ENCODE assay signal across 8 mouse cellular contexts in the genomic region with DNA sequence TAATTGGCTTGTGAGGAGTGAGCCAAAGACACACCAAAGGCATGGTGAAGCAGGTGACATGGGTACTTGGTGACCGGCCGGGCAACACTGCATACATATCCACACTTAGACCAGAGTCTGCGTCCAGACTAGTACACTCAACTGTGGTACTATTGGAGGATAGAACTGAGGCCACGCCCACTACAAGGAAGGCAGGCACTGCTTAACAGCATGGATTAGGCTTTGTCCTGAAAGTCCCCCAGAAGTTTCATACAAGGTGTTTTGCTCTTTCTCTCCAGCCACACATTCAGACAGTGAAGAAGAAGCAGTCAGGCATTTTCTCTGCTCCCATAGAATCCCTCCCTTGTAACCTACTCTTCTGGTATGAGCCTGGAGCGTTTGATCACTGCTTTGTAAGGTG. TPM values are rescaled to one million over a fixed set of nuclear protein-coding genes. Genes with fewer than 3 reads are reported as not detected.
DNase-seq lines count a peak whose midpoint lies in the region; ATAC-seq and TF ChIP-seq lines count a peak whose summit lies in the region.

No protein-coding gene starts in this region.

- H3K79me2 ChIP-seq in liver, adult 2 months (ENCODE audit: control insufficient read depth, insufficient read depth, low read length), result no peaks in the 10 kb centered on the region

- peak overlapping the region; percentile 86 for H3K27ac ChIP-seq in intestine, embryonic 15.5 days
- no peak overlapping the region for H3K27ac ChIP-seq in liver, adult 2 months (replicated peaks; ENCODE audit: insufficient read depth, low read depth, low read length)
- H3K27ac ChIP-seq in midbrain, postnatal 0 days (ENCODE audit: low read depth, low read length), result peak overlapping the region; percentile 96
- peak overlapping the region; percentile 94; the same call in 1 of the 2 replicates for H3K27ac ChIP-seq in stomach, embryonic 14.5 days (ENCODE audit: low read length)

- H3K9me3 ChIP-seq in intestine, embryonic 15.5 days, result no peaks in the 10 kb centered on the region
- H3K9me3 ChIP-seq in midbrain, postnatal 0 days (ENCODE audit: low read length), result no peaks in the 10 kb centered on the region
- H3K9me3 ChIP-seq in stomach, embryonic 14.5 days (ENCODE audit: control insufficient read depth, low read depth, low read length), result no peaks in the 10 kb centered on the region

- no peak for TF ChIP-seq POLR2A in liver, adult 2 months (IDR thresholded peaks at IDR 0.05; ENCODE audit: extremely low read depth, insufficient read depth, low read length)

- 2% methylated on average over 5 of the region's 5 CpGs for WGBS in intestine, embryonic 15.5 days
- WGBS in liver, adult 2 months, result 2% methylated on average over 5 of the region's 5 CpGs
- WGBS in midbrain, postnatal 0 days, result 1% methylated on average over 5 of the region's 5 CpGs
- WGBS in stomach, embryonic 14.5 days, result 0% methylated on average over 5 of the region's 5 CpGs

- ATAC-seq in intestine, embryonic 15.5 days, result peak; percentile 76
- peak; percentile 68 for ATAC-seq in midbrain, postnatal 0 days (ENCODE audit: low FRiP score)
- ATAC-seq in stomach, embryonic 14.5 days (ENCODE audit: insufficient number of reproducible peaks, insufficient read depth, low FRiP score, low read depth), result peak; percentile 84

- H3K27me3 ChIP-seq in intestine, embryonic 15.5 days (replicated peaks), result no peaks in the 10 kb centered on the region
- H3K27me3 ChIP-seq in liver, adult 2 months (ENCODE audit: control insufficient read depth, insufficient read depth, low read length), result no peaks in the 10 kb centered on the region
- H3K27me3 ChIP-seq in midbrain, postnatal 0 days (ENCODE audit: insufficient read depth, low read length), result no peaks in the 10 kb centered on the region
- H3K27me3 ChIP-seq in stomach, embryonic 14.5 days (ENCODE audit: control insufficient read depth, insufficient read depth, low read length), result no peaks in the 10 kb centered on the region

- H3K36me3 ChIP-seq in intestine, embryonic 15.5 days, result peaks cover 19% of the 10 kb centered on the region; the same call in 1 of the 2 replicates
- peaks cover 7% of the 10 kb centered on the region; the same call in 1 of the 2 replicates for H3K36me3 ChIP-seq in liver, adult 2 months (ENCODE audit: control insufficient read depth, insufficient read depth, low read length)
- H3K36me3 ChIP-seq in midbrain, postnatal 0 days (ENCODE audit: insufficient read depth, low read length), result peaks cover 8% of the 10 kb centered on the region; the same call in 1 of the 2 replicates
- peaks cover 11% of the 10 kb centered on the region for H3K36me3 ChIP-seq in stomach, embryonic 14.5 days (ENCODE audit: control insufficient read depth, insufficient read depth, low read length)

- peak overlapping the region; percentile 68 for H3K4me3 ChIP-seq in intestine, embryonic 15.5 days (replicated peaks)
- H3K4me3 ChIP-seq in liver, adult 2 months (ENCODE audit: insufficient read depth, low read depth, low read length), result peak overlapping the region; percentile 44
- H3K4me3 ChIP-seq in midbrain, postnatal 0 days (ENCODE audit: low read depth, low read length), result peak overlapping the region; percentile 58
- H3K4me3 ChIP-seq in stomach, embryonic 14.5 days (ENCODE audit: low read depth, low read length), result peak overlapping the region; percentile 58

- peak; percentile 28 to 33 for DNase-seq in layer of hippocampus, adult 8-10 months (ENCODE audit: low spot score in 2 of 2)
- no peak for DNase-seq in layer of hippocampus, adult 9-10 months (ENCODE audit: low spot score)
- peak; percentile 90 for DNase-seq in embryo, embryonic 10 days (ENCODE audit: low spot score)
- DNase-seq in gonadal fat pad, adult 2 months (ENCODE audit: low read depth), result peak; percentile 30
- peak; percentile 76 for DNase-seq in liver, adult 2 months (ENCODE audit: extremely low read depth, low read depth, low spot score)
- DNase-seq in midbrain, postnatal 0 days (ENCODE audit: low spot score), result peak; percentile 81

- H3K4me2 ChIP-seq in intestine, embryonic 15.5 days (replicated peaks), result peak overlapping the region; percentile 67
- peak overlapping the region; percentile 72 for H3K4me2 ChIP-seq in midbrain, postnatal 0 days (ENCODE audit: low read depth, low read length, poor library complexity, severe bottlenecking)
- peak overlapping the region; percentile 65 for H3K4me2 ChIP-seq in stomach, embryonic 14.5 days (replicated peaks; ENCODE audit: low read depth, low read length)

- H3K4me1 ChIP-seq in intestine, embryonic 15.5 days (replicated peaks), result 0 out of 2 replicates have a peak, but pooled peaks cover 3% of the 10 kb centered on the region
- peaks cover 6% of the 10 kb centered on the region for H3K4me1 ChIP-seq in liver, adult 2 months (ENCODE audit: control insufficient read depth, insufficient read depth, low read length)
- H3K4me1 ChIP-seq in midbrain, postnatal 0 days (ENCODE audit: insufficient read depth, low read length), result no peaks in the 10 kb centered on the region; the same call in 1 of the 2 replicates
- H3K4me1 ChIP-seq in stomach, embryonic 14.5 days (ENCODE audit: control insufficient read depth, insufficient read depth, low read length), result peaks cover 3% of the 10 kb centered on the region; the same call in 1 of the 2 replicates

- peak overlapping the region; percentile 80 for H3K9ac ChIP-seq in intestine, embryonic 15.5 days
- H3K9ac ChIP-seq in liver, adult 2 months (ENCODE audit: low read depth, low read length), result peak overlapping the region; percentile 41; the same call in 1 of the 2 replicates
- H3K9ac ChIP-seq in midbrain, postnatal 0 days (replicated peaks; ENCODE audit: low read length, poor library complexity, severe bottlenecking), result peak overlapping the region; percentile 86
- peak overlapping the region; percentile 66 for H3K9ac ChIP-seq in stomach, embryonic 14.5 days (replicated peaks; ENCODE audit: low read depth, low read length)

- no peak for TF ChIP-seq CTCF in liver, adult 2 months (IDR thresholded peaks at IDR 0.05; ENCODE audit: low read depth, low read length)
- TF ChIP-seq CTCF in midbrain, postnatal 0 days (IDR thresholded peaks at IDR 0.05), result no peak

RNA-seq across cellular contexts. Expression of a gene that starts 1.2 kb away (rescaled TPM):
- 10 to 100 TPM; 22.3 to 27.2 (median 23.9) TPM for total RNA-seq in layer of hippocampus, adult 8-10 months (2022)
- 8.3 and 10.2 TPM in 2 replicates for polyA plus RNA-seq in gonadal fat pad, adult 2 months (2012; rRNA removed)
- polyA plus RNA-seq in intestine, embryonic 15.5 days (2015; fragmentation: Nextera tagmentation; extraction: Ambion mirVana), result 80.8 and 88.9 TPM in 2 replicates
- 6.5 and 7.7 TPM in 2 replicates for total RNA-seq in liver, adult 2 months (2014; rRNA removed)
- 3.0 and 3.1 TPM in 2 replicates for polyA plus RNA-seq in liver, adult 2 months (2012; rRNA removed)
- 25.6 and 28.9 TPM in 2 replicates for total RNA-seq in midbrain, postnatal 0 days (2014; rRNA removed)
- polyA plus RNA-seq in midbrain, postnatal 0 days (2015; fragmentation: Nextera tagmentation; extraction: Ambion mirVana), result 53.2 and 56.2 TPM in 2 replicates
- polyA plus RNA-seq in stomach, embryonic 14.5 days (2014; fragmentation: Nextera tagmentation; extraction: Ambion mirVana), result 95.6 and 101 TPM in 2 replicates

RNA-seq across cellular contexts. Expression of a gene that starts 9.9 kb away (rescaled TPM):
- total RNA-seq in layer of hippocampus, adult 8-10 months (2022), result 10 to 100 TPM; 16.2 to 23.9 (median 22.2) TPM
- 2.3 and 2.8 TPM in 2 replicates for polyA plus RNA-seq in gonadal fat pad, adult 2 months (2012; rRNA removed)
- 65.4 and 74.7 TPM in 2 replicates for polyA plus RNA-seq in intestine, embryonic 15.5 days (2015; fragmentation: Nextera tagmentation; extraction: Ambion mirVana)
- 7.4 and 11.2 TPM in 2 replicates for total RNA-seq in liver, adult 2 months (2014; rRNA removed)
- polyA plus RNA-seq in liver, adult 2 months (2012; rRNA removed), result 1.7 and 1.8 TPM in 2 replicates
- total RNA-seq in midbrain, postnatal 0 days (2014; rRNA removed), result 18.7 and 22.7 TPM in 2 replicates
- polyA plus RNA-seq in midbrain, postnatal 0 days (2015; fragmentation: Nextera tagmentation; extraction: Ambion mirVana), result 52.3 and 52.4 TPM in 2 replicates
- polyA plus RNA-seq in stomach, embryonic 14.5 days (2014; fragmentation: Nextera tagmentation; extraction: Ambion mirVana), result 54.3 and 57.5 TPM in 2 replicates

RNA-seq across cellular contexts. Expression of a gene that starts 45.3 kb away (rescaled TPM):
- total RNA-seq in layer of hippocampus, adult 8-10 months (2022), result 10 to 100 TPM; 72.0 to 95.1 (median 79.5) TPM
- 18.4 and 20.4 TPM in 2 replicates for polyA plus RNA-seq in gonadal fat pad, adult 2 months (2012; rRNA removed)
- polyA plus RNA-seq in intestine, embryonic 15.5 days (2015; fragmentation: Nextera tagmentation; extraction: Ambion mirVana), result 55.7 and 60.4 TPM in 2 replicates
- 24.4 and 27.1 TPM in 2 replicates for total RNA-seq in liver, adult 2 months (2014; rRNA removed)
- 6.2 and 6.9 TPM in 2 replicates for polyA plus RNA-seq in liver, adult 2 months (2012; rRNA removed)
- 53.2 and 54.6 TPM in 2 replicates for total RNA-seq in midbrain, postnatal 0 days (2014; rRNA removed)
- polyA plus RNA-seq in midbrain, postnatal 0 days (2015; fragmentation: Nextera tagmentation; extraction: Ambion mirVana), result 32.9 and 34.3 TPM in 2 replicates
- polyA plus RNA-seq in stomach, embryonic 14.5 days (2014; fragmentation: Nextera tagmentation; extraction: Ambion mirVana), result 84.4 and 85.2 TPM in 2 replicates

Comparison
In these comparisons a context has a peak if more than half of its experiments do, and no peak if none do; other contexts are left out.
1. RNA of a gene that starts 9.9 kb away (polyA plus RNA-seq): 65.4 to 74.7 TPM in intestine, embryonic 15.5 days, 54.3 to 57.5 TPM in stomach, embryonic 14.5 days and 52.3 to 52.4 TPM in midbrain, postnatal 0 days; 2.3 to 2.8 TPM in gonadal fat pad, adult 2 months and 1.7 to 1.8 TPM in liver, adult 2 months; every median in the first group is over 10 times any median in the second.
2. Peak in every context shown above with its lines, with median percentiles within 50 percentile points of each other: ATAC-seq, H3K4me2 ChIP-seq, H3K4me3 ChIP-seq and H3K9ac ChIP-seq.